9 mouse cellular contexts compared by ENCODE assay signal in genomic region chr9:102713797-102714196, GRCm38 (mm10). TPM values are rescaled to one million over a fixed set of nuclear protein-coding genes. Genes with fewer than 3 reads are reported as not detected.
DNase-seq lines count a peak whose midpoint lies in the region; ATAC-seq and TF ChIP-seq lines count a peak whose summit lies in the region.
"Had no signal": no experiment of that assay in that cellular context is flagged by ENCODE, and none has a peak within 500 bp of the region (broad histone marks: within the 10 kb centered on the region; RNA-seq: fewer than 3 reads in every experiment).

No protein-coding gene starts in this region.

- 42% methylated on average over 2 of the region's 2 CpGs for WGBS in liver, postnatal 0 days (ENCODE audit: insufficient replicate concordance)

- peaks cover 12% of the 10 kb centered on the region; the same call in 1 of the 2 replicates for H3K27me3 ChIP-seq in liver, postnatal 0 days (ENCODE audit: insufficient read depth, low read length)
- H3K27me3 ChIP-seq: embryonic facial prominence, embryonic 13.5 days had no signal

- no peak overlapping the region for H3K4me3 ChIP-seq in liver, postnatal 0 days (ENCODE audit: low read depth, low read length)
- H3K4me3 ChIP-seq: embryonic facial prominence, embryonic 13.5 days had no signal

- H3K4me2 ChIP-seq in liver, postnatal 0 days (ENCODE audit: low read depth, low read length): no peak overlapping the region
- H3K4me2 ChIP-seq: embryonic facial prominence, embryonic 13.5 days had no signal

- no peak overlapping the region for H3K9ac ChIP-seq in liver, postnatal 0 days (replicated peaks)
- H3K9ac ChIP-seq: embryonic facial prominence, embryonic 13.5 days had no signal

- ATAC-seq in liver, postnatal 0 days: no peak

- no peaks in the 10 kb centered on the region for H3K9me3 ChIP-seq in liver, postnatal 0 days (ENCODE audit: low read length)
- H3K9me3 ChIP-seq: embryonic facial prominence, embryonic 13.5 days had no signal

- TF ChIP-seq EP300 in liver, postnatal 0 days (IDR thresholded peaks at IDR 0.05; ENCODE audit: low read depth): no peak

- H3K27ac ChIP-seq in liver, postnatal 0 days (ENCODE audit: low read depth): no peak overlapping the region

- intact Hi-C loops in heart, postnatal 10 days (cut with DNase I): loop anchor here (2.0 kb wide), 1 partner anchor 77 kb away; no protein-coding TSS in a partner anchor

- H3K4me1 ChIP-seq in liver, postnatal 0 days (ENCODE audit: insufficient read depth): peaks cover 23% of the 10 kb centered on the region

- peak; percentile 58 to 67 for DNase-seq in heart, postnatal 10 days
- no peak for DNase-seq in heart, adult 8-10 months (ENCODE audit: low spot score)
- DNase-seq in thymus, postnatal 14 days: peak; percentile 21
- DNase-seq in thymus, adult 18-20 months: no peak
- no peak for DNase-seq in brain, embryonic 14.5 days (ENCODE audit: low read depth)
- DNase-seq in liver, postnatal 0 days: peak; percentile 65
- DNase-seq in urinary bladder, adult 2 months (ENCODE audit: low spot score): no peak
- no peak for DNase-seq in spleen, postnatal 36 days (ENCODE audit: low spot score in 2 of 2)

- peak; percentile 60; the same call in 1 of the 2 replicates for TF ChIP-seq CTCF in brain, embryonic 14.5 days (IDR thresholded peaks at IDR 0.05; ENCODE audit: borderline replicate concordance, extremely low read depth, insufficient read depth, insufficient read length)
- TF ChIP-seq CTCF in liver, postnatal 0 days (IDR thresholded peaks at IDR 0.05; ENCODE audit: low read depth): peak; percentile 81

- no peak for TF ChIP-seq POLR2A in brain, embryonic 14.5 days (IDR thresholded peaks at IDR 0.05; ENCODE audit: borderline replicate concordance, extremely low read depth, insufficient read depth, insufficient read length, poor library complexity, severe bottlenecking)

- H3K36me3 ChIP-seq in liver, postnatal 0 days (replicated peaks; ENCODE audit: insufficient read depth, low read length): no peaks in the 10 kb centered on the region
- H3K36me3 ChIP-seq: embryonic facial prominence, embryonic 13.5 days had no signal

RNA-seq across cellular contexts. Expression of gene Amotl2, which starts 2.7 kb away (rescaled TPM):
- total RNA-seq in heart, postnatal 10 days (2021): 10 to 100 TPM; 79.2 to 90.2 TPM
- 10 to 100 TPM; 56.7 to 80.1 (median 58.6) TPM for total RNA-seq in heart, adult 8-10 months (2022)
- polyA plus RNA-seq in brain, embryonic 14.5 days (2012; rRNA removed): 53.3 and 83.2 TPM in 2 replicates
- 5.7 and 6.5 TPM in 2 replicates for polyA plus RNA-seq in liver, postnatal 0 days (2015; fragmentation: Nextera tagmentation; extraction: Ambion mirVana)
- polyA plus RNA-seq in urinary bladder, adult 2 months (2012; rRNA removed): 51.0 and 52.2 TPM in 2 replicates

Comparison
In these comparisons a context has a peak if more than half of its experiments do, and no peak if none do; other contexts are left out.
1. DNase-seq: peak in heart, postnatal 10 days (2 of 2), thymus, postnatal 14 days (single experiment) and liver, postnatal 0 days (single experiment); none in heart, adult 8-10 months (single experiment), thymus, adult 18-20 months (0 of 2), brain, embryonic 14.5 days (single experiment), urinary bladder, adult 2 months (single experiment) and spleen, postnatal 36 days (0 of 2).